Mouse (Mus musculus) CH12.LX (cell line): ENCODE data around the gene Scd2. TPM values are rescaled to one million over a fixed set of nuclear protein-coding genes. Genes with fewer than 3 reads are reported as not detected.
A peak's percentile ranks its signal among the peaks of the same experiment; 100 is the strongest.

Source experiments
- DNase-seq: peaks from one replicate; pipeline ENCODE4 v3.0.0-alpha.2; 2013; ENCODE audit errors: extremely low read depth
- H3K27ac ChIP-seq: 2 replicates; pipeline ENCODE4 v1.5.1; 2012; ENCODE audit warnings: low read depth, mild to moderate bottlenecking, control low read depth, moderate library complexity; ENCODE audit not compliant: insufficient read depth
- H3K27me3 ChIP-seq: replicated peaks from 2 replicates; pipeline ENCODE3; 2012; ENCODE audit warnings: inconsistent platforms
- H3K36me3 ChIP-seq, 2 experiments: replicated peaks in 1 of 2; 2 replicates each; pipeline versions ENCODE3 to v1.6.1; 2012; ENCODE audit warnings: inconsistent platforms in 1 of 2, low read length in 1 of 2, mild to moderate bottlenecking in 1 of 2, mixed read lengths in 1 of 2, moderate library complexity in 1 of 2; ENCODE audit not compliant: control insufficient read depth in 1 of 2, insufficient read depth in 1 of 2
- H3K4me1 ChIP-seq, 2 experiments: 2 replicates each; pipeline ENCODE4 v1.6.1; 2012; ENCODE audit warnings: inconsistent platforms in 1 of 2, moderate library complexity in 1 of 2; ENCODE audit not compliant: insufficient read depth in 2 of 2, control insufficient read depth in 1 of 2
- H3K4me2 ChIP-seq: 2 replicates; pipeline ENCODE4 v1.6.1; 2012; ENCODE audit warnings: low read depth, mild to moderate bottlenecking, control low read depth; ENCODE audit not compliant: poor library complexity, insufficient read depth, severe bottlenecking
- H3K4me3 ChIP-seq, 3 experiments: fragments of 150-350 bp in 1 of 3; sonication (generic) in 1 of 3; replicated peaks in 1 of 3; 2 replicates each; pipeline versions ENCODE3 to v1.5.1; 2011 to 2012; ENCODE audit warnings: low read depth in 2 of 3, low read length in 2 of 3, mild to moderate bottlenecking in 2 of 3, moderate library complexity in 2 of 3, control low read depth in 1 of 3, improper control_type of control experiment in 1 of 3, inconsistent platforms in 1 of 3, mixed read lengths in 1 of 3; ENCODE audit not compliant: poor library complexity in 1 of 3
- H3K79me2 ChIP-seq: replicated peaks from 2 replicates; pipeline ENCODE4 v1.6.1; 2012; ENCODE audit warnings: mild to moderate bottlenecking, moderate library complexity; ENCODE audit not compliant: control insufficient read depth, poor library complexity, insufficient read depth, severe bottlenecking; ENCODE audit errors: extremely low read depth
- H3K9ac ChIP-seq: 2 replicates; pipeline ENCODE4 v1.6.1; 2012; ENCODE audit warnings: low read depth, mild to moderate bottlenecking, control low read depth, moderate library complexity; ENCODE audit not compliant: insufficient read depth
- H3K9me3 ChIP-seq: replicated peaks from 2 replicates; pipeline ENCODE3; 2012; ENCODE audit warnings: low read length, inconsistent platforms, mixed read lengths
- BHLHE40 ChIP-seq: IDR thresholded peaks from 2 replicates; pipeline ENCODE4 v1.6.1; 2011; ENCODE audit warnings: mild to moderate bottlenecking, low read depth, low read length, improper control_type of control experiment
- CHD1 ChIP-seq: IDR thresholded peaks from 2 replicates; pipeline ENCODE4 v1.6.1; 2012; ENCODE audit warnings: low read depth, low read length, improper control_type of control experiment, inconsistent platforms
- CHD2 ChIP-seq: IDR thresholded peaks from 2 replicates; pipeline ENCODE4 v1.6.1; 2011; ENCODE audit warnings: low read length, improper control_type of control experiment
- CTCF ChIP-seq, 2 experiments: IDR thresholded peaks in 1 of 2; conservative IDR thresholded peaks in 1 of 2; 2 replicates each; pipeline ENCODE4 v1.5.1; 2011 to 2012; ENCODE audit warnings: low read depth in 2 of 2, low read length in 2 of 2, improper control_type of control experiment in 1 of 2, inconsistent platforms in 1 of 2, mild to moderate bottlenecking in 1 of 2, moderate library complexity in 1 of 2
- E2F4 ChIP-seq: IDR thresholded peaks from 2 replicates; pipeline ENCODE4 v1.6.1; 2011; ENCODE audit warnings: low read depth, low read length, improper control_type of control experiment; ENCODE audit not compliant: insufficient replicate concordance
- ELF1 ChIP-seq: IDR thresholded peaks from 2 replicates; pipeline ENCODE4 v1.6.1; 2014; ENCODE audit warnings: low read depth, mild to moderate bottlenecking, inconsistent platforms, low read length, improper control_type of control experiment
- EP300 ChIP-seq: IDR thresholded peaks from 2 replicates; pipeline ENCODE4 v1.6.1; 2011; ENCODE audit warnings: low read length, improper control_type of control experiment
- ETS1 ChIP-seq: conservative IDR thresholded peaks from 2 replicates; pipeline ENCODE4 v1.6.1; 2012; ENCODE audit warnings: low read depth, mild to moderate bottlenecking, inconsistent platforms, low read length, improper control_type of control experiment, moderate library complexity
- GABPA ChIP-seq: IDR thresholded peaks from 2 replicates; pipeline ENCODE4 v1.6.1; 2012; ENCODE audit warnings: low read depth, low read length, improper control_type of control experiment, inconsistent platforms; ENCODE audit not compliant: insufficient replicate concordance
- HCFC1 ChIP-seq: IDR thresholded peaks from 2 replicates; pipeline ENCODE4 v1.6.1; 2012; ENCODE audit warnings: low read depth, mild to moderate bottlenecking, inconsistent platforms, low read length, improper control_type of control experiment
- IRF4 ChIP-seq: IDR thresholded peaks from 2 replicates; pipeline ENCODE4 v1.6.1; 2014; ENCODE audit warnings: low read depth, mild to moderate bottlenecking, inconsistent platforms, low read length, improper control_type of control experiment
- JUN ChIP-seq: IDR thresholded peaks from 2 replicates; pipeline ENCODE4 v1.6.1; 2011; ENCODE audit warnings: low read depth, mild to moderate bottlenecking, low read length, improper control_type of control experiment, moderate library complexity; ENCODE audit not compliant: insufficient read depth
- JUND ChIP-seq: conservative IDR thresholded peaks from 2 replicates; pipeline ENCODE4 v1.6.1; 2011; ENCODE audit warnings: low read depth, low read length, improper control_type of control experiment
- KAT2A ChIP-seq: IDR thresholded peaks from 2 replicates; pipeline ENCODE4 v1.6.1; 2012; ENCODE audit warnings: low read length, improper control_type of control experiment, inconsistent platforms; ENCODE audit not compliant: insufficient replicate concordance
- MAFK ChIP-seq: IDR thresholded peaks from 2 replicates; pipeline ENCODE4 v1.6.1; 2011; ENCODE audit warnings: low read length, improper control_type of control experiment; ENCODE audit not compliant: insufficient replicate concordance
- MAX ChIP-seq: IDR thresholded peaks from 2 replicates; pipeline ENCODE4 v1.6.1; 2011; ENCODE audit warnings: low read length, improper control_type of control experiment
- MAZ ChIP-seq: IDR thresholded peaks from 2 replicates; pipeline ENCODE4 v1.6.1; 2012; ENCODE audit warnings: low read depth, mild to moderate bottlenecking, inconsistent platforms, low read length, improper control_type of control experiment, moderate library complexity
- MEF2A ChIP-seq: IDR thresholded peaks from 2 replicates; pipeline ENCODE4 v1.6.1; 2014; ENCODE audit warnings: low read depth, mild to moderate bottlenecking, inconsistent platforms, low read length, improper control_type of control experiment, borderline replicate concordance
- MXI1 ChIP-seq: IDR thresholded peaks from 2 replicates; pipeline ENCODE4 v1.6.1; 2011; ENCODE audit warnings: mild to moderate bottlenecking, low read depth, low read length, improper control_type of control experiment
- MYC ChIP-seq: IDR thresholded peaks from 2 replicates; pipeline ENCODE4 v1.6.1; 2011; ENCODE audit warnings: low read depth, mild to moderate bottlenecking, improper control_type of control experiment, low read length
- NELFE ChIP-seq: IDR thresholded peaks from 2 replicates; pipeline ENCODE4 v1.6.1; 2011; ENCODE audit warnings: low read depth, low read length, improper control_type of control experiment
- NRF1 ChIP-seq: IDR thresholded peaks from 2 replicates; pipeline ENCODE4 v1.6.1; 2014; ENCODE audit warnings: low read depth, mild to moderate bottlenecking, inconsistent platforms, low read length, improper control_type of control experiment, moderate library complexity
- PAX5 ChIP-seq: IDR thresholded peaks from 2 replicates; pipeline ENCODE4 v1.6.1; 2012; ENCODE audit warnings: low read length, inconsistent platforms, mixed read lengths
- POLR2A ChIP-seq: IDR thresholded peaks from 2 replicates; pipeline ENCODE4 v1.6.1; 2011; ENCODE audit warnings: low read depth, mild to moderate bottlenecking, improper control_type of control experiment, low read length
- POLR2AphosphoS2 ChIP-seq: IDR thresholded peaks from 2 replicates; pipeline ENCODE4 v1.6.1; 2011; ENCODE audit warnings: low read depth, low read length, improper control_type of control experiment
- RAD21 ChIP-seq: IDR thresholded peaks from 2 replicates; pipeline ENCODE4 v1.6.1; 2011; ENCODE audit warnings: low read depth, mild to moderate bottlenecking, low read length, improper control_type of control experiment, moderate library complexity
- RCOR1 ChIP-seq: conservative IDR thresholded peaks from 2 replicates; pipeline ENCODE4 v1.6.1; 2012; ENCODE audit warnings: low read depth, mild to moderate bottlenecking, inconsistent platforms, low read length, improper control_type of control experiment
- SIN3A ChIP-seq: IDR thresholded peaks from 2 replicates; pipeline ENCODE4 v1.6.1; 2012; ENCODE audit warnings: low read length, improper control_type of control experiment, inconsistent platforms
- SMC3 ChIP-seq: IDR thresholded peaks from 2 replicates; pipeline ENCODE4 v1.6.1; 2011; ENCODE audit warnings: low read depth, low read length, improper control_type of control experiment
- TBP ChIP-seq: conservative IDR thresholded peaks from 2 replicates; pipeline ENCODE4 v1.6.1; 2011; ENCODE audit warnings: low read depth, low read length, improper control_type of control experiment
- TCF12 ChIP-seq: IDR thresholded peaks from 2 replicates; pipeline ENCODE4 v1.6.1; 2014; ENCODE audit warnings: low read depth, mild to moderate bottlenecking, inconsistent platforms, low read length, improper control_type of control experiment
- UBTF ChIP-seq: IDR thresholded peaks from 2 replicates; pipeline ENCODE4 v1.6.1; 2012; ENCODE audit warnings: low read depth, mild to moderate bottlenecking, inconsistent platforms, low read length, improper control_type of control experiment, moderate library complexity
- USF1 ChIP-seq: IDR thresholded peaks from 2 replicates; pipeline ENCODE4 v1.6.1; 2014; ENCODE audit warnings: low read depth, mild to moderate bottlenecking, inconsistent platforms, low read length, improper control_type of control experiment
- USF2 ChIP-seq: conservative IDR thresholded peaks from 2 replicates; pipeline ENCODE4 v1.6.1; 2011; ENCODE audit warnings: low read depth, low read length, improper control_type of control experiment
- ZC3H11A ChIP-seq: IDR thresholded peaks from 2 replicates; pipeline ENCODE4 v1.6.1; 2012; ENCODE audit warnings: low read depth, mild to moderate bottlenecking, inconsistent platforms, low read length, improper control_type of control experiment
- ZKSCAN1 ChIP-seq: IDR thresholded peaks from 2 replicates; pipeline ENCODE4 v1.6.1; 2012; ENCODE audit warnings: low read depth, inconsistent platforms, low read length, improper control_type of control experiment, borderline replicate concordance
- ZMIZ1 ChIP-seq: IDR thresholded peaks from 2 replicates; pipeline ENCODE4 v1.6.1; 2012; ENCODE audit warnings: low read depth, mild to moderate bottlenecking, inconsistent platforms, low read length, improper control_type of control experiment
- ZNF384 ChIP-seq: IDR thresholded peaks from 2 replicates; pipeline ENCODE4 v1.6.1; 2012; ENCODE audit warnings: low read depth, low read length, improper control_type of control experiment, inconsistent platforms
- dilution Hi-C: fragments of 300-500 bp; cut with MboI; formaldehyde crosslinking; loops from 2 replicates; pipeline ENCODE4 v1.14.3; 2020; ENCODE audit warnings: low sequenced_read_pairs; ENCODE audit not compliant: extremely low pct_unique_long_range_greater_than_20kb, extremely low pct_ligation_motif_present
- in situ Hi-C: fragments of 300-500 bp; cut with MboI; formaldehyde crosslinking; loops from 3 replicates; pipeline ENCODE4 v1.14.3; 2019; ENCODE audit warnings: low sequenced_read_pairs, low pct_ligation_motif_present, low pct_unique_long_range_greater_than_20kb, mixed read lengths
- polyA plus RNA-seq: library from polyadenylated mRNA; unstranded; fragments of >175 nt; gene quantifications from 2 replicates; pipeline ENCODE4 v1.2.1, GENCODE M21; 2012; ENCODE audit warnings: low read depth; ENCODE audit not compliant: insufficient read length
- total RNA-seq, 2 experiments: library from RNA; depleted of rRNA; stranded (reverse); fragments of 300-350 nt in 1 of 2; fragments of >200 nt in 1 of 2; gene quantifications; 2 replicates each; pipeline ENCODE4 v1.2.3; 2012 to 2014

The Scd2 gene
- total and polyA plus RNA-seq, 3 experiments: 205 to 408 (median 212) TPM

GRCm38 (mm10) chr19:44294588-44295041, 1.1 kb downstream of the Scd2 start:
- Histone ChIP-seq H3K79me2 (peaks cover 56% of the 10 kb centered on the region), H3K9me3 (no peaks in the 10 kb centered on the region), H3K4me3 (peak overlapping the region; percentile 68 to 94 (median 92)), H3K36me3 (peaks cover 42 to 49% of the 10 kb centered on the region in 2 experiments), H3K27ac (peak overlapping the region; percentile 74; the same call in 1 of the 2 replicates), H3K4me2 (peak overlapping the region; percentile 85), H3K27me3 (no peaks in the 10 kb centered on the region), H3K4me1 (peaks cover 12 to 48% of the 10 kb centered on the region in 2 experiments), H3K9ac (peak overlapping the region; percentile 88)
- in situ Hi-C loops: loop anchor here (5.0 kb wide), 1 partner anchor 47 kb away; no protein-coding TSS in a partner anchor
- peak; percentile 93 for DNase-seq
- TF ChIP-seq USF2 (no peak), IRF4 (peak; percentile 19; the same call in 1 of the 2 replicates), CHD2 (peak; percentile 60), UBTF (no peak; the same call in none of the 2 replicates), NELFE (peak; percentile 39; the same call in 1 of the 2 replicates), POLR2A (peak; percentile 52), POLR2AphosphoS2 (no peak), ZNF384 (no peak), HCFC1 (peak; percentile 47), ELF1 (peak; percentile 35; the same call in 1 of the 2 replicates), RCOR1 (no peak), JUN (no peak), MYC (peak; percentile 65; the same call in 1 of the 2 replicates), MXI1 (peak; percentile 86), JUND (0 out of 2 replicates have a peak, but pooled peaks have one; percentile 11), BHLHE40 (peak; percentile 32; the same call in 1 of the 2 replicates), SMC3 (peak; percentile 93), CHD1 (no peak), MAFK (peak; percentile 45; the same call in 1 of the 2 replicates), MEF2A (peak; percentile 76; the same call in 1 of the 2 replicates), MAZ (peak; percentile 82; the same call in 1 of the 2 replicates), USF1 (no peak), NRF1 (no peak), GABPA (no peak), ETS1 (peak; percentile 50), MAX (peak; percentile 67), ZMIZ1 (no peak; the same call in 1 of the 2 replicates), E2F4 (no peak), PAX5 (no peak), RAD21 (peak; percentile 81), CTCF (conservative IDR thresholded peaks at IDR 0.05 in 1 of 2, IDR thresholded peaks at IDR 0.05 in 1 of 2; ENCODE audit: low read depth in 2 of 2, low read length in 2 of 2) (peak; percentile 68 to 99), SIN3A (peak; percentile 94; the same call in 1 of the 2 replicates), ZKSCAN1 (no peak), ZC3H11A (peak; percentile 67), TCF12 (peak; percentile 68), EP300 (no peak), KAT2A (no peak), TBP (peak; percentile 86)
- dilution Hi-C loops: no loop called here
